Mouse (Mus musculus) common myeloid progenitor, adult 5-6 weeks (primary cell): Measurements from ENCODE around the gene Ube2n. TPM values are rescaled to one million over a fixed set of nuclear protein-coding genes. Genes with fewer than 3 reads are reported as not detected.
A peak's percentile ranks its signal among the peaks of the same experiment; 100 is the strongest.

Experiments used
- ATAC-seq: replicated peaks from 2 replicates; pipeline ENCODE4 v1.8.0; 2016; ENCODE audit warnings: low read depth, mild to moderate bottlenecking, moderate TSS enrichment, inconsistent platforms; ENCODE audit not compliant: poor library complexity, severe bottlenecking
- total RNA-seq: library from RNA; stranded (forward); fragments of 200-1000, 187-1606 nt; gene quantifications from 2 replicates; pipeline ENCODE4 v1.2.3, GENCODE M21; 2017

Gene Ube2n
- total RNA-seq, 1 experiment from 2014 or later: 146 TPM

GRCm38 (mm10) chr10:95587509-95588220, 72.7 kb downstream of the Ube2n start:
- peak; percentile 60; the same call in 1 of the 2 replicates for ATAC-seq

- no peak for ATAC-seq
Measured at GRCm38 (mm10) chr10:95589196-95589595, 74.3 kb downstream of the Ube2n start.

GRCm38 (mm10) chr10:95590196-95590595, 75.3 kb downstream of the Ube2n start:
- ATAC-seq: peak; percentile 47; the same call in 1 of the 2 replicates

GRCm38 (mm10) chr10:95591257-95591656, 76.3 kb downstream of the Ube2n start:
- no peak for ATAC-seq

GRCm38 (mm10) chr10:95594414-95594813, 79.5 kb downstream of the Ube2n start:
- ATAC-seq: no peak

Other genes with a start within 250 kb of the Ube2n start
- gene Cradd, start 191.0 kb upstream of the Ube2n start, total RNA-seq: 0.53 and 3.7 TPM in 2 replicates
- 0.87 TPM in 1 of 2 replicates, not detected in the other for gene Socs2, start 98.0 kb upstream of the Ube2n start, total RNA-seq
- gene Mrpl42, start 13.2 kb upstream of the Ube2n start, total RNA-seq: 160 and 174 TPM in 2 replicates
- 42.8 and 54.6 TPM in 2 replicates for gene Nudt4, start 49.0 kb downstream of the Ube2n start, total RNA-seq
- gene Anapc15-ps, start 158.3 kb downstream of the Ube2n start, total RNA-seq: 1.4 and 1.7 TPM in 2 replicates